Mouse (Mus musculus) testis, adult 2 months (tissue): ENCODE measurements around the gene Timmdc1.

Experiments used
- CTCF ChIP-seq: fragments of 200-500 bp; IDR thresholded peaks from 2 replicates; pipeline ENCODE4 v1.5.1; 2012; ENCODE audit warnings: low read depth, mild to moderate bottlenecking, inconsistent platforms, low read length, moderate library complexity; ENCODE audit not compliant: control insufficient read depth, insufficient read depth, insufficient replicate concordance
- POLR2A ChIP-seq: fragments of 200-500 bp; IDR thresholded peaks from 2 replicates; pipeline ENCODE4 v1.6.1; 2012; ENCODE audit warnings: low read depth, mild to moderate bottlenecking, inconsistent platforms, low read length, moderate library complexity; ENCODE audit not compliant: control insufficient read depth

DNA sequence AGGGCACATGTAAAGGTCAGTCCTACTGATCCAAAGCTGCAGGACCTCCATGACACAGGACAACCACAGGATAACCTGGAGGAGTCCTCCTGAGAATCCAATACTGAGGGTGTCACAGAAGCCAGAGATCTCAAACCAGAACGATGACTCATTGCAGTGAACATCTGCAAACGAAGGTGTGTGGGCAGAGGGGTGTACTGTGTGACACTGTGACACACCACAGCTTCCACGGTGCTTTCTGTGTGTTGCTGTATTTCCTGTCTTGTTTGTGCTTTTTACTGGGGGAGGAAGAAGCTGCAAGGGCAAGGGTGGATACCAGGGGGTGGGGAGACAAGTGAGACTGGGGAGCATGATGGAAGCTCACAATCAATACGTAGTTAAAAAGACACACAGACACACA lies 18.9 kb downstream of the Timmdc1 start:
- TF ChIP-seq CTCF, result no peak
- no peak for TF ChIP-seq POLR2A
